Mouse (Mus musculus) liver, embryonic 14.5 days (tissue): ENCODE measurements at regions not wholly inside any gene's neighbourhood (a gene's known extent, or its start where the extent isn't known, plus 50 kb on each side); places are given as distances from the start of the nearest gene placed in this dataset.

Experiments used
- CTCF ChIP-seq: IDR thresholded peaks from 2 replicates; pipeline ENCODE4 v1.5.1; 2016; ENCODE audit warnings: antibody characterized with exemption, low read depth, control low read depth
- EP300 ChIP-seq: IDR thresholded peaks from 2 replicates; pipeline ENCODE4 v1.6.1; 2016; ENCODE audit warnings: antibody characterized with exemption, low read depth

- TF ChIP-seq EP300 = no peak
- no peak for TF ChIP-seq CTCF
Observed at GRCm38 (mm10) chr9:113387356-113387755, 320.7 kb downstream of the Pdcd6ip start.
